Mouse (Mus musculus): ENCODE data around the gene Olfr1042.
"Not testable (repeated sequence)": the region's sequence is repeated elsewhere in the genome, so short reads cannot be mapped to it uniquely, and the experiment has no call there.

The Olfr1042 gene

GRCm38 (mm10) chr2:86161738-86162137, at the start of gene Olfr1042:
Gene Olfr1042, minus strand, starts transcription at chr2:86161838.
- no peak for DNase-seq

DNA sequence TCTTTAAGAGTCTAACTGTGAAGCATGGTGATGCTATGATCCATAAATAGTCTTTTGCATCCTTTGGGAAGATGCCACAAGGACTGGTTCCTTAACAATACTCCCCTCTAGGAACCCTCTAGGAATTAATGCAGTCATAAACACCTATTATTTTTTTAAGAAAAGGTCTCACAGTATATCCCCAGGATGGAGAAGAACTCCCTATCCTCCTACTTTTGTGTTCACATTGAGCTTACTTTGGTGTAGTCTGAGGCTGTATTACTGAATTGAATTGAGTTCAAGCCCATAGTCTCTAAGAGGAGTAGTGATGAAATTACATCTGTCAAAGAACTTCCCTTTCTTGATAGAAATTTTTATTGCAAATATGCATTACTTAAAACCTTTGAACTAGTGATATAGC, 41.3 kb upstream of the Olfr1042 start, which contains the start of gene Olfr1045:
TSS of gene Olfr1045 (minus strand) at position 101 of the 400 bp plus-strand sequence.
- no peak for DNase-seq

- no peak for DNase-seq
These were observed 34.2 kb upstream of the Olfr1042 start for GRCm38 (mm10) chr2:86195863-86196262.

GRCm38 (mm10) chr2:86185583-86185982, 23.9 kb upstream of the Olfr1042 start, which contains the start of gene Olfr52:
Gene Olfr52, minus strand, starts transcription at chr2:86185683.
- DNase-seq = no peak

DNA sequence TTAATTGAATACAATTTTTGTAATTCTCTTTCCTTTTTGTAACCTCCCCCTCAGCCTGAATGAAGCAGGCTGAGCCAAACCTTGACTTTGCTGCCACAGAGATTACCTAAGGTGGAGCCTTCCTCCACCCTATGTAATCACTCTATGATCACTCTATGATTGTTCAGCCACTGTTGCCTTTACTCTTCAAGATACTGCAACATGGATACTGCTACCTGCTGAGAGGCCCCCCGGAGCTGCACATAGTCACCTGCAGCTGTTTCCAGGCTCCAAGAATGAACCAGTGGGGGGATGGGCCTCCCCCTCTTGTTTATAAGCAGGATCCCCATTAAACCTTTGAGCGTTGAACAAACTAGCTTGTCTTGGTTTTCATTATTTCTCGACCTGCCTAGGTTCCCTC, 18.3 kb upstream of the Olfr1042 start:
- DNase-seq = no peak

GRCm38 (mm10) chr2:86177720-86178119, 16.1 kb upstream of the Olfr1042 start, which contains the start of gene Olfr1044:
Gene Olfr1044, minus strand, starts transcription at chr2:86177820.
- no peak for DNase-seq

DNA sequence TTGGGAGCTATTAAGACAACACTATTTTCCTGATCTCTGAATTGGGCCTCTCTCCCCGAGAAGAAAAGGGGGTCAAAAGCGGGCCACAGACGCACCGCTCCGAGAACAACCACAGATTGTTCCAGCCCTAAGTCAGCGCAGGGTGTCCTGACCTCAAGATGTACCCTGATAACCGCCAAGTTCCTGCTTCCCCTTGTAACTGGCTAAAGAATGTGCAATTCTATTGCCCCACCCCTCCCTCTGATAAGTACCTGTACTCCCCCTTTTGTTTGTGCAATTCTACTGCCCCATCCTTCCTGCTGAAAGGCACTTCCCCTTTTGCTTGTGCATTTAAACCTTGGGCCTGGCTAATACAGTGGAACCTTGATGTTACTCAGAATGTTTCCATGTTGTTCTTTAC, 13.8 kb upstream of the Olfr1042 start:
- DNase-seq = not testable (repeated sequence)

DNA sequence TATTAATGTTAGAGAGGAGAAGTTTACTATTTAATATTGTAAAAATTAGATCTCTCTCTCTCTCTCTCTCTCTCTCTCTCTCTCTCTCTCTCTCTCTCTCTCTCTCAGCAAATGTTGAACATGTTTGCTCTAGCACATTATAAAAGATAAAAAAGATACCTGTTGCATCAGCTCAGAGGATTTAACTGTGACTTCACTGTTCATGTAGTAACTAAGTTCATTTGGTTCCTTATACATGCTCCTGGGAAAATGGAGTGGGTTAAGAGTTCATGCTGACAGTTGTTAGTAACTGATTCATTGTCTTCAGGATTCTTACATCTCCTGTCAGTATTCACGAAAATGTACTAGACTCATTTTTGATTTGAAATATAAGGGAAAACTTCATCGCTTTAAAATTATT, 5.8 kb upstream of the Olfr1042 start, which contains the start of gene Olfr1043:
TSS of gene Olfr1043 (minus strand) at position 101 of the 400 bp plus-strand sequence.
- no peak for DNase-seq

DNA sequence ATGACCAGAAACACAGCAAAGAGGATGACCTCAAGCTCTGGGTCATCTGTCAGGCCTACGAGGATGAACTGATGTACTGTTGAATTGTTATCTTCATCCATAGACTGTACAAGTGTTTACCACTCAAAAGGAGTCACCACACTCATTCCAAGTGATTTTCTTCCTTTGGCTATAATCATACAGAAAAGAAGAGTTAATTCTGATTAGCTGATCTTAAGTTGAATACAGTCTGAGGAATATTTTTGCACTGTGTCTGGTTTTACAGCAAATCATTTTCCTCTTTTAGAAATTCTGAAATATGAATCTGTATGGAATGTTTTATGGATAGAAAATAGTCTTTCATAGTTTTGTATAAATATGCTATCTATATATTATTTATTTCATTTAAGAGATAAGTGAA, 15.0 kb downstream of the Olfr1042 start, which contains the start of gene Olfr1040:
TSS of gene Olfr1040 (minus strand) at position 101 of the 400 bp plus-strand sequence.
- DNase-seq = no peak

GRCm38 (mm10) chr2:86135828-86136227, 25.8 kb downstream of the Olfr1042 start, which contains the start of gene Olfr1039:
Gene Olfr1039, minus strand, starts transcription at chr2:86135928.
- no peak for DNase-seq
